Mouse (Mus musculus) heart, embryonic 10.5 days (tissue): ENCODE data around the gene Cd7. TPM values are rescaled to one million over a fixed set of nuclear protein-coding genes. Genes with fewer than 3 reads are reported as not detected.

Experiments used
- polyA plus RNA-seq: library from polyadenylated mRNA; unstranded; fragments of >200 nt; fragmentation: Nextera tagmentation; extraction: Ambion mirVana; gene quantifications from 2 replicates; pipeline ENCODE4 v1.2.1, GENCODE M21; 2016

Cd7 gene
- polyA plus RNA-seq, 1 experiment from 2014 or later = not detected

Other genes with a start within 250 kb of the Cd7 start
- 70.5 and 88.8 TPM in 2 replicates for gene Dus1l, start 243.0 kb downstream of the Cd7 start, polyA plus RNA-seq
- gene Fasn, start 214.9 kb downstream of the Cd7 start, polyA plus RNA-seq = 55.2 and 74.9 TPM in 2 replicates
- gene Ccdc57, start 106.5 kb downstream of the Cd7 start, polyA plus RNA-seq = 6.0 and 6.5 TPM in 2 replicates
- 416 and 440 TPM in 2 replicates for gene Slc16a3, start 90.9 kb downstream of the Cd7 start, polyA plus RNA-seq
- gene Csnk1d, start 48.1 kb downstream of the Cd7 start, polyA plus RNA-seq = 85.2 and 99.8 TPM in 2 replicates
- gene Sectm1b, start 24.2 kb upstream of the Cd7 start, polyA plus RNA-seq = not detected in 2 replicates
- gene Sectm1a, start 41.8 kb upstream of the Cd7 start, polyA plus RNA-seq = not detected in 2 replicates
- gene Tex19.2, start 79.3 kb upstream of the Cd7 start, polyA plus RNA-seq = not detected in 2 replicates
- gene Tex19.1, start 106.7 kb upstream of the Cd7 start, polyA plus RNA-seq = 0.10 and 0.14 TPM in 2 replicates
- gene Uts2r, start 120.9 kb upstream of the Cd7 start, polyA plus RNA-seq = 0.08 TPM in 1 of 2 replicates, not detected in the other
- 5.3 and 7.6 TPM in 2 replicates for gene Hexdc, start 165.0 kb upstream of the Cd7 start, polyA plus RNA-seq
- 29.1 and 29.8 TPM in 2 replicates for gene Ogfod3, start 165.3 kb upstream of the Cd7 start, polyA plus RNA-seq
- gene Cybc1, start 189.9 kb upstream of the Cd7 start, polyA plus RNA-seq = 22.9 and 28.0 TPM in 2 replicates
- 48.6 and 60.0 TPM in 2 replicates for gene Narf, start 197.8 kb upstream of the Cd7 start, polyA plus RNA-seq
- gene Foxk2, start 220.6 kb upstream of the Cd7 start, polyA plus RNA-seq = 6.5 and 9.3 TPM in 2 replicates